Mouse (Mus musculus) hindbrain, embryonic 16.5 days (tissue): Measurements from ENCODE around the gene Smpd2. TPM values are rescaled to one million over a fixed set of nuclear protein-coding genes. Genes with fewer than 3 reads are reported as not detected.
A peak's percentile ranks its signal among the peaks of the same experiment; 100 is the strongest.

Experiments used
- ATAC-seq: fragments of 200-750 bp; cut with Nextera tagmentation; 2 replicates; pipeline ENCODE4 v1.8.0; 2017; ENCODE audit warnings: moderate TSS enrichment, moderate library complexity
- H3K27ac ChIP-seq: fragments of 300-500 bp; sonication (generic); 2 replicates; pipeline ENCODE4 v1.5.1; 2014; ENCODE audit warnings: low read depth, mild to moderate bottlenecking, control low read depth, low read length, moderate library complexity
- H3K27me3 ChIP-seq: fragments of 300-500 bp; sonication (generic); replicated peaks from 2 replicates; pipeline ENCODE4 v1.6.1; 2014; ENCODE audit warnings: low read length; ENCODE audit not compliant: control insufficient read depth, insufficient read depth
- H3K36me3 ChIP-seq: fragments of 300-500 bp; sonication (generic); 2 replicates; pipeline ENCODE4 v1.6.1; 2014; ENCODE audit warnings: mild to moderate bottlenecking, low read length, moderate library complexity, mixed read lengths; ENCODE audit not compliant: control insufficient read depth, insufficient read depth
- H3K4me1 ChIP-seq: fragments of 300-500 bp; sonication (generic); 2 replicates; pipeline ENCODE4 v1.6.1; 2014; ENCODE audit warnings: low read depth, low read length; ENCODE audit not compliant: control insufficient read depth, insufficient read depth
- H3K4me2 ChIP-seq: fragments of 300-500 bp; sonication (generic); 2 replicates; pipeline ENCODE4 v1.6.1; 2014; ENCODE audit warnings: mild to moderate bottlenecking, low read length, control low read depth, moderate library complexity
- H3K4me3 ChIP-seq: fragments of 300-500 bp; sonication (generic); 2 replicates; pipeline ENCODE4 v1.5.1; 2014; ENCODE audit warnings: mild to moderate bottlenecking, low read length, control low read depth, moderate library complexity
- H3K9ac ChIP-seq: fragments of 300-500 bp; sonication (generic); 2 replicates; pipeline ENCODE4 v1.6.1; 2014; ENCODE audit warnings: low read depth, mild to moderate bottlenecking, control low read depth, low read length, moderate library complexity
- H3K9me3 ChIP-seq: fragments of 300-500 bp; sonication (generic); 2 replicates; pipeline ENCODE4 v1.6.1; 2014; ENCODE audit warnings: mild to moderate bottlenecking, low read length, moderate library complexity; ENCODE audit not compliant: control insufficient read depth
- WGBS: fragments of 180-500 bp; shearing (Covaris S2); extraction: QIAGEN DNeasy Blood & Tissue Kit; methylation state at CpG from one replicate; pipeline ENCODE4 v1.1.7; 2014; 5-methylcytosine and 5-hydroxymethylcytosine counted together
- polyA plus RNA-seq: library from polyadenylated mRNA; unstranded; fragments of >200 nt; fragmentation: Nextera tagmentation; extraction: Ambion mirVana; gene quantifications from 2 replicates; pipeline ENCODE4 v1.2.1, GENCODE M21; 2015

Smpd2 gene
- 46.5 and 52.9 TPM in 2 replicates for polyA plus RNA-seq

- WGBS, result under 1% methylated on average over 43 of the region's 50 CpGs
- peaks cover 8% of the 10 kb centered on the region; the same call in 1 of the 2 replicates for H3K36me3 ChIP-seq
- no peaks in the 10 kb centered on the region for H3K9me3 ChIP-seq
- H3K4me3 ChIP-seq, result peak within 1 kb of the TSS; percentile 83
- H3K4me2 ChIP-seq, result peak within 1 kb of the TSS; percentile 98
- H3K27me3 ChIP-seq, result no peaks in the 10 kb centered on the region
- H3K9ac ChIP-seq, result peak within 1 kb of the TSS; percentile 78
- peak; percentile 97 for ATAC-seq
- H3K4me1 ChIP-seq, result peaks cover 11% of the 10 kb centered on the region
- H3K27ac ChIP-seq, result peak within 1 kb of the TSS; percentile 74
Measured at GRCm38 (mm10) chr10:41489708-41490517, at the start of gene Smpd2, which contains the start of gene Ppil6. Gene Smpd2, minus strand, starts transcription at chr10:41490369. Gene Ppil6, plus strand, starts transcription at chr10:41490439.

GRCm38 (mm10) chr10:41538986-41539385 lies 48.8 kb upstream of the Smpd2 start:
- no peak overlapping the region for H3K4me3 ChIP-seq
- peaks cover 8% of the 10 kb centered on the region for H3K36me3 ChIP-seq
- no peak for ATAC-seq
- no peaks in the 10 kb centered on the region for H3K9me3 ChIP-seq
- H3K4me1 ChIP-seq, result no peaks in the 10 kb centered on the region
- 94% methylated on average over 4 of the region's 4 CpGs for WGBS
- no peaks in the 10 kb centered on the region for H3K27me3 ChIP-seq
- H3K4me2 ChIP-seq, result no peak overlapping the region
- no peak overlapping the region for H3K9ac ChIP-seq
- no peak overlapping the region for H3K27ac ChIP-seq

GRCm38 (mm10) chr10:41537983-41538330 lies 47.8 kb upstream of the Smpd2 start:
- no peak overlapping the region for H3K9ac ChIP-seq
- no peaks in the 10 kb centered on the region for H3K9me3 ChIP-seq
- H3K4me2 ChIP-seq, result no peak overlapping the region
- no peak overlapping the region for H3K27ac ChIP-seq
- no peak for ATAC-seq
- 97% methylated on average over 3 of the region's 3 CpGs for WGBS
- no peak overlapping the region for H3K4me3 ChIP-seq
- H3K4me1 ChIP-seq, result no peaks in the 10 kb centered on the region
- H3K36me3 ChIP-seq, result peaks cover 8% of the 10 kb centered on the region
- no peaks in the 10 kb centered on the region for H3K27me3 ChIP-seq

GRCm38 (mm10) chr10:41537226-41537982 lies 47.2 kb upstream of the Smpd2 start:
- 85% methylated on average over 4 of the region's 4 CpGs for WGBS
- H3K27me3 ChIP-seq, result no peaks in the 10 kb centered on the region
- H3K36me3 ChIP-seq, result peaks cover 11% of the 10 kb centered on the region
- H3K4me2 ChIP-seq, result no peak overlapping the region
- no peak overlapping the region for H3K4me3 ChIP-seq
- H3K27ac ChIP-seq, result no peak overlapping the region
- no peak for ATAC-seq
- H3K9ac ChIP-seq, result no peak overlapping the region
- no peaks in the 10 kb centered on the region for H3K9me3 ChIP-seq
- H3K4me1 ChIP-seq, result no peaks in the 10 kb centered on the region

GRCm38 (mm10) chr10:41536714-41537113 lies 46.5 kb upstream of the Smpd2 start:
- no peaks in the 10 kb centered on the region for H3K4me1 ChIP-seq
- H3K4me2 ChIP-seq, result no peak overlapping the region
- H3K9me3 ChIP-seq, result no peaks in the 10 kb centered on the region
- H3K36me3 ChIP-seq, result peaks cover 12% of the 10 kb centered on the region
- no peak overlapping the region for H3K4me3 ChIP-seq
- WGBS, result 97% methylated on average over 1 of the region's 1 CpGs
- ATAC-seq, result no peak
- no peak overlapping the region for H3K9ac ChIP-seq
- H3K27me3 ChIP-seq, result no peaks in the 10 kb centered on the region
- no peak overlapping the region for H3K27ac ChIP-seq

- 88% methylated on average over 2 of the region's 2 CpGs for WGBS
- Histone ChIP-seq H3K9me3 (no peaks in the 10 kb centered on the region), H3K27ac (no peak overlapping the region), H3K4me1 (no peaks in the 10 kb centered on the region), H3K9ac (no peak overlapping the region), H3K4me2 (no peak overlapping the region), H3K27me3 (no peaks in the 10 kb centered on the region), H3K4me3 (no peak overlapping the region), H3K36me3 (peaks cover 12% of the 10 kb centered on the region)
- no peak for ATAC-seq
Measured at GRCm38 (mm10) chr10:41535991-41536390, 45.8 kb upstream of the Smpd2 start.

- WGBS, result 96% methylated on average over 5 of the region's 5 CpGs
- Histone ChIP-seq H3K9me3 (no peaks in the 10 kb centered on the region), H3K4me1 (no peaks in the 10 kb centered on the region), H3K27ac (no peak overlapping the region), H3K4me3 (no peak overlapping the region), H3K4me2 (no peak overlapping the region), H3K9ac (no peak overlapping the region), H3K27me3 (no peaks in the 10 kb centered on the region), H3K36me3 (peaks cover 20% of the 10 kb centered on the region)
- ATAC-seq, result no peak
Measured at GRCm38 (mm10) chr10:41529972-41530371, 39.8 kb upstream of the Smpd2 start.

- Histone ChIP-seq H3K4me2 (no peak overlapping the region), H3K4me3 (no peak overlapping the region), H3K9me3 (no peaks in the 10 kb centered on the region), H3K27me3 (no peaks in the 10 kb centered on the region), H3K4me1 (peaks cover 9% of the 10 kb centered on the region), H3K9ac (no peak overlapping the region), H3K27ac (no peak overlapping the region), H3K36me3 (peaks cover 12% of the 10 kb centered on the region)
- no peak for ATAC-seq
- WGBS, result 91% methylated on average over 1 of the region's 1 CpGs
Measured at GRCm38 (mm10) chr10:41525696-41526095, 35.5 kb upstream of the Smpd2 start.

- Histone ChIP-seq H3K4me2 (no peak overlapping the region), H3K4me1 (peaks cover 12% of the 10 kb centered on the region), H3K27me3 (no peaks in the 10 kb centered on the region), H3K27ac (no peak overlapping the region), H3K9ac (no peak overlapping the region), H3K4me3 (no peak overlapping the region), H3K36me3 (peaks cover 3% of the 10 kb centered on the region), H3K9me3 (no peaks in the 10 kb centered on the region)
- WGBS, result 76% methylated on average over 3 of the region's 3 CpGs
- no peak for ATAC-seq
Measured at GRCm38 (mm10) chr10:41523386-41523785, 33.2 kb upstream of the Smpd2 start.
